Mouse (Mus musculus) gastrocnemius, adult 18-20 months (tissue): Measurements from ENCODE around the gene Barx1. TPM values are rescaled to one million over a fixed set of nuclear protein-coding genes. Genes with fewer than 3 reads are reported as not detected.

Source experiments
- DNase-seq: peaks from one replicate; pipeline ENCODE4 v3.0.0; 2021; ENCODE audit warnings: low spot score
- total RNA-seq, 2 experiments: library from RNA; stranded (reverse); gene quantifications; 2 replicates each; pipeline ENCODE4 v1.2.3; 2021

Barx1 gene
- total RNA-seq, 2 experiments from 2014 or later = not detected

- no peak for DNase-seq
Observed at GRCm38 (mm10) chr13:48716075-48716474, 53.3 kb downstream of the Barx1 start.

Other genes with a start within 250 kb of the Barx1 start
- 1 to 10 TPM; 3.1 to 4.0 TPM for gene Zfp169, start 149.5 kb upstream of the Barx1 start, total RNA-seq
- gene A830005F24Rik, start 149.4 kb upstream of the Barx1 start, total RNA-seq = under 1 TPM; 0.31 to 0.41 TPM
- 1 to 10 TPM; 3.7 to 3.8 TPM for gene Ptpdc1, start 37.3 kb upstream of the Barx1 start, total RNA-seq
- 10 to 100 TPM; 33.1 to 35.2 TPM for gene Phf2, start 208.1 kb downstream of the Barx1 start, total RNA-seq